Mouse (Mus musculus) left cerebral cortex, postnatal 10 days (tissue): ENCODE results near the gene N4bp2l1. TPM values are rescaled to one million over a fixed set of nuclear protein-coding genes. Genes with fewer than 3 reads are reported as not detected.

Experiments used
- DNase-seq, 2 experiments: peaks; one replicate each; pipeline ENCODE4 v3.0.0; 2021 to 2022; ENCODE audit warnings: low spot score in 2 of 2, mixed read lengths in 1 of 2; ENCODE audit errors: extremely low spot score in 1 of 2
- intact Hi-C: fragments of 180-260 bp; cut with DNase I; formaldehyde crosslinking; loops from one replicate; pipeline ENCODE4 v1.15.1; 2025
- total RNA-seq, 2 experiments: library from RNA; stranded (reverse); gene quantifications; 2 replicates each; pipeline ENCODE4 v1.2.3; 2021

N4bp2l1 gene
- total RNA-seq, 2 experiments from 2014 or later = 30.7 to 33.6 TPM

GRCm38 (mm10) chr5:150574885-150575284 lies 22.1 kb downstream of the N4bp2l1 start:
- intact Hi-C loops = no loop called here
- DNase-seq = no peak

GRCm38 (mm10) chr5:150574403-150574802 lies 22.6 kb downstream of the N4bp2l1 start:
- no peak for DNase-seq
- intact Hi-C loops = no loop called here

GRCm38 (mm10) chr5:150570496-150571219 lies 26.3 kb downstream of the N4bp2l1 start:
- intact Hi-C loops = no loop called here
- DNase-seq = peak in 1 of 2 experiments; percentile 36

- DNase-seq = no peak
- intact Hi-C loops = no loop called here
Observed at GRCm38 (mm10) chr5:150566971-150567370, 30.0 kb downstream of the N4bp2l1 start.

GRCm38 (mm10) chr5:150566226-150566625 lies 30.8 kb downstream of the N4bp2l1 start:
- peak in 1 of 2 experiments; percentile 49 for DNase-seq
- intact Hi-C loops = no loop called here

- intact Hi-C loops = no loop called here
- DNase-seq = no peak
Observed at GRCm38 (mm10) chr5:150564426-150564825, 32.6 kb downstream of the N4bp2l1 start.

GRCm38 (mm10) chr5:150561783-150562182 lies 35.2 kb downstream of the N4bp2l1 start:
- no peak for DNase-seq
- intact Hi-C loops = no loop called here

- intact Hi-C loops = no loop called here
- DNase-seq = no peak
Observed at GRCm38 (mm10) chr5:150561376-150561775, 35.6 kb downstream of the N4bp2l1 start.

- intact Hi-C loops = no loop called here
- no peak for DNase-seq
Observed at GRCm38 (mm10) chr5:150560851-150561250, 36.1 kb downstream of the N4bp2l1 start.

GRCm38 (mm10) chr5:150559519-150560103 lies 37.4 kb downstream of the N4bp2l1 start:
- DNase-seq = no peak
- intact Hi-C loops = no loop called here

- DNase-seq = no peak
- intact Hi-C loops = no loop called here
Observed at GRCm38 (mm10) chr5:150551637-150552036, 45.4 kb downstream of the N4bp2l1 start.

- no peak for DNase-seq
- intact Hi-C loops = no loop called here
Observed at GRCm38 (mm10) chr5:150543184-150543583, 53.8 kb downstream of the N4bp2l1 start.

- no peak for DNase-seq
- intact Hi-C loops = no loop called here
Observed at GRCm38 (mm10) chr5:150541302-150541701, 55.7 kb downstream of the N4bp2l1 start.

- intact Hi-C loops = no loop called here
Observed at GRCm38 (mm10) chr5:150525239-150525638, 71.7 kb downstream of the N4bp2l1 start.

GRCm38 (mm10) chr5:150522867-150523234 lies 74.1 kb downstream of the N4bp2l1 start:
- intact Hi-C loops = loop anchor here (2.0 kb wide), 1 partner anchor 142 kb away; no protein-coding TSS in a partner anchor
- DNase-seq = no peak

More at GRCm38 (mm10) chr5:150525239-150525638, 71.7 kb downstream of the N4bp2l1 start:
- DNase-seq = no peak

- intact Hi-C loops = loop anchor here (2.0 kb wide), 1 partner anchor 143 kb away; no protein-coding TSS in a partner anchor
- DNase-seq = peak; percentile 86 to 95
Observed at GRCm38 (mm10) chr5:150521937-150522866, 74.8 kb downstream of the N4bp2l1 start, which contains the start of gene Brca2. Gene Brca2 (plus strand): TSS chr5:150522630.
